Mouse (Mus musculus) kidney, adult 2 months (tissue): ENCODE measurements around the gene Ass1.

Source experiments
- CTCF ChIP-seq: fragments of 200-500 bp; conservative IDR thresholded peaks from 2 replicates; pipeline ENCODE4 v1.5.1; 2011; ENCODE audit warnings: low read depth, mild to moderate bottlenecking, control low read depth, low read length, moderate library complexity, mixed read lengths; ENCODE audit not compliant: insufficient read depth, insufficient read length
- POLR2A ChIP-seq: fragments of 200-500 bp; IDR thresholded peaks from one replicate; pipeline ENCODE4 v1.6.1; 2011; ENCODE audit warnings: low read depth, low read length, control low read depth

- TF ChIP-seq CTCF, result no peak
- no peak for TF ChIP-seq POLR2A
These were observed 29.6 kb downstream of the Ass1 start for GRCm38 (mm10) chr2:31499327-31500291.
